In the genomic region with DNA sequence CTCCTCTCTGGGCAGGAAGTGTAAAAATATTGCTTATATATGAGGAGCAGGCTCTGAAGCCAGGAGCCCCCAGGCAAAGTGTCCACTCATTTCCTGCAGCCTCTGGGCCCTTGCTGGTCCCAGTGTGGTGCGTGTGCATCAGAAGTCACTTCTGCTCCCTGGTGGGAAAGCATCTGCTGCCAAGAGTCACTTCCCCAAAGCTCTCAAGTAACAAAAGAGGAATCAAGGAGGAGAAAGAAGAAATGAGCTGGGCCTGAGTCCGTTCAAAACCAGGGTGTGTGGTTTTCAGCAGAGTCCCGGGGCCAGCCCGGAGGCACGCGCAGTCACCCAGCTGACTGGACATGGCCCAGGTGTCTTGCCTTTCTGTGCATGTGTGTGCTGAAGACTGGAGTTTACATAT, we compare ENCODE assay signal across 8 mouse cellular contexts. TPM values are rescaled to one million over a fixed set of nuclear protein-coding genes. Genes with fewer than 3 reads are reported as not detected.
DNase-seq lines count a peak whose midpoint lies in the region; ATAC-seq and TF ChIP-seq lines count a peak whose summit lies in the region.

No protein-coding gene starts in this region.

- no peak for TF ChIP-seq POLR2A in lung, adult 2 months (IDR thresholded peaks at IDR 0.05; ENCODE audit: borderline replicate concordance, extremely low read depth, low read depth, low read length)

- H3K27me3 ChIP-seq in lung, embryonic 15.5 days, result no peaks in the 10 kb centered on the region
- H3K27me3 ChIP-seq in embryonic facial prominence, embryonic 14.5 days (replicated peaks; ENCODE audit: control insufficient read depth, insufficient read depth, low read length), result no peaks in the 10 kb centered on the region

- WGBS in lung, embryonic 15.5 days, result 59% methylated on average over 6 of the region's 6 CpGs
- 54% methylated on average over 6 of the region's 6 CpGs for WGBS in lung, adult 2 months
- 72% methylated on average over 6 of the region's 6 CpGs for WGBS in embryonic facial prominence, embryonic 14.5 days

- intact Hi-C loops in left cerebral cortex, adult 2 months (cut with DNase I), result no loop called here

- no peak overlapping the region for H3K4me2 ChIP-seq in lung, embryonic 15.5 days
- H3K4me2 ChIP-seq in embryonic facial prominence, embryonic 14.5 days (ENCODE audit: low read depth, low read length), result no peak overlapping the region

- H3K4me1 ChIP-seq in lung, embryonic 15.5 days, result peaks cover 42% of the 10 kb centered on the region
- H3K4me1 ChIP-seq in lung, adult 2 months (ENCODE audit: control insufficient read depth, insufficient read depth, low read length), result peaks cover 26% of the 10 kb centered on the region; the same call in 1 of the 2 replicates
- peaks cover 28% of the 10 kb centered on the region for H3K4me1 ChIP-seq in embryonic facial prominence, embryonic 14.5 days (ENCODE audit: control insufficient read depth, insufficient read depth, low read length)

- no peak for TF ChIP-seq CTCF in lung, adult 2 months (IDR thresholded peaks at IDR 0.05; ENCODE audit: insufficient read depth, low read length)
- no peak for TF ChIP-seq CTCF in left cerebral cortex, adult 2 months (IDR thresholded peaks at IDR 0.05)

- no peak for ATAC-seq in lung, embryonic 15.5 days (ENCODE audit: borderline replicate concordance, extremely low read depth, low FRiP score, low TSS enrichment)
- ATAC-seq in embryonic facial prominence, embryonic 14.5 days (ENCODE audit: low read depth), result no peak
- no peak for ATAC-seq in erythroblast, adult 5-6 weeks (replicated peaks; ENCODE audit: low FRiP score, poor library complexity, severe bottlenecking)

- no peak for DNase-seq in lung, adult 2 months
- no peak for DNase-seq in embryonic facial prominence, embryonic 14.5 days (ENCODE audit: low spot score)
- DNase-seq in kidney, postnatal 10 days, result peak; percentile 49
- DNase-seq in skeletal muscle tissue, adult 2 months (ENCODE audit: low read depth, low spot score), result peak; percentile 67
- DNase-seq in adipocyte (ENCODE audit: low spot score), result no peak
- no peak for DNase-seq in left cerebral cortex, adult 2 months (ENCODE audit: extremely low spot score in 1 of 2, low spot score in 2 of 2)

- peak overlapping the region; percentile 98 for H3K27ac ChIP-seq in lung, embryonic 15.5 days
- peak overlapping the region; percentile 96 for H3K27ac ChIP-seq in embryonic facial prominence, embryonic 14.5 days (replicated peaks; ENCODE audit: low read depth, low read length)
- no peak overlapping the region for H3K27ac ChIP-seq in left cerebral cortex, adult 2 months

- H3K4me3 ChIP-seq in lung, embryonic 15.5 days, result no peak overlapping the region
- H3K4me3 ChIP-seq in lung, adult 2 months (replicated peaks; ENCODE audit: extremely low read depth, low read depth, low read length), result no peak overlapping the region
- no peak overlapping the region for H3K4me3 ChIP-seq in embryonic facial prominence, embryonic 14.5 days (ENCODE audit: low read depth, low read length)
- H3K4me3 ChIP-seq in left cerebral cortex, adult 2 months, result no peak overlapping the region

- no peak overlapping the region; the same call in 1 of the 2 replicates for H3K9ac ChIP-seq in lung, embryonic 15.5 days
- no peak overlapping the region for H3K9ac ChIP-seq in embryonic facial prominence, embryonic 14.5 days (ENCODE audit: low read depth, low read length)

- no peaks in the 10 kb centered on the region for H3K9me3 ChIP-seq in lung, embryonic 15.5 days
- H3K9me3 ChIP-seq in embryonic facial prominence, embryonic 14.5 days (ENCODE audit: control insufficient read depth, low read length), result no peaks in the 10 kb centered on the region

- no peaks in the 10 kb centered on the region for H3K36me3 ChIP-seq in lung, embryonic 15.5 days
- no peaks in the 10 kb centered on the region for H3K36me3 ChIP-seq in embryonic facial prominence, embryonic 14.5 days (ENCODE audit: control insufficient read depth, insufficient read depth, low read length)

RNA-seq across cellular contexts. Expression of gene Snn, which starts 54.6 kb away (rescaled TPM):
- polyA plus RNA-seq in lung, embryonic 15.5 days (2015; fragmentation: Nextera tagmentation; extraction: Ambion mirVana), result 47.2 and 47.6 TPM in 2 replicates
- polyA plus RNA-seq in lung, adult 2 months (2012; rRNA removed), result 41.8 and 50.6 TPM in 2 replicates
- 46.9 and 55.5 TPM in 2 replicates for polyA plus RNA-seq in embryonic facial prominence, embryonic 14.5 days (2014; fragmentation: Nextera tagmentation; extraction: Ambion mirVana)
- 0.77 and 1.7 TPM in 2 replicates for total RNA-seq in erythroblast, adult 5-6 weeks (2015; ENCODE audit: low replicate concordance)
- 1.2 and 1.5 TPM in 2 replicates for total RNA-seq in erythroblast, adult 5-6 weeks (2017; ENCODE audit: low replicate concordance)
- 100 to 1,000 TPM; 174 to 177 TPM for total RNA-seq in left cerebral cortex, adult 2 months (2021)

RNA-seq across cellular contexts. Expression of gene Litaf, which starts 59.9 kb away (rescaled TPM):
- polyA plus RNA-seq in lung, embryonic 15.5 days (2015; fragmentation: Nextera tagmentation; extraction: Ambion mirVana), result 109 and 111 TPM in 2 replicates
- polyA plus RNA-seq in lung, adult 2 months (2012; rRNA removed), result 207 and 215 TPM in 2 replicates
- 88.9 and 101 TPM in 2 replicates for polyA plus RNA-seq in embryonic facial prominence, embryonic 14.5 days (2014; fragmentation: Nextera tagmentation; extraction: Ambion mirVana)
- 24.7 and 34.0 TPM in 2 replicates for total RNA-seq in erythroblast, adult 5-6 weeks (2015; ENCODE audit: low replicate concordance)
- total RNA-seq in erythroblast, adult 5-6 weeks (2017; ENCODE audit: low replicate concordance), result 10.0 and 11.2 TPM in 2 replicates
- 10 to 100 TPM in 1 of 2 experiments, 1 to 10 TPM in 1; 9.1 to 14.1 TPM for total RNA-seq in left cerebral cortex, adult 2 months (2021)

Comparison
In these comparisons a context has a peak if more than half of its experiments do, and no peak if none do; other contexts are left out.
1. DNase-seq: peak in kidney, postnatal 10 days (single experiment) and skeletal muscle tissue, adult 2 months (single experiment); none in lung, adult 2 months (single experiment), embryonic facial prominence, embryonic 14.5 days (single experiment), adipocyte (single experiment) and left cerebral cortex, adult 2 months (0 of 2).